Mouse (Mus musculus) gastrocnemius, adult 18-20 months (tissue): ENCODE data around the gene Slc25a51. TPM values are rescaled to one million over a fixed set of nuclear protein-coding genes. Genes with fewer than 3 reads are reported as not detected.
A peak's percentile ranks its signal among the peaks of the same experiment; 100 is the strongest.
"Not testable (repeated sequence)": the region's sequence is repeated elsewhere in the genome, so short reads cannot be mapped to it uniquely, and the experiment has no call there.

Experiments used
- DNase-seq: peaks from one replicate; pipeline ENCODE4 v3.0.0; 2021; ENCODE audit warnings: low spot score
- microRNA-seq: library from miRNA; unstranded; fragments of <30 nt; microRNA quantifications from one replicate; pipeline ENCODE4 v1.2.0, GENCODE M21; 2021
- total RNA-seq, 2 experiments: library from RNA; stranded (reverse); gene quantifications; 2 replicates each; pipeline ENCODE4 v1.2.3; 2021

Slc25a51 gene
- total RNA-seq, 2 experiments from 2014 or later = 90.9 to 92.9 TPM

DNA sequence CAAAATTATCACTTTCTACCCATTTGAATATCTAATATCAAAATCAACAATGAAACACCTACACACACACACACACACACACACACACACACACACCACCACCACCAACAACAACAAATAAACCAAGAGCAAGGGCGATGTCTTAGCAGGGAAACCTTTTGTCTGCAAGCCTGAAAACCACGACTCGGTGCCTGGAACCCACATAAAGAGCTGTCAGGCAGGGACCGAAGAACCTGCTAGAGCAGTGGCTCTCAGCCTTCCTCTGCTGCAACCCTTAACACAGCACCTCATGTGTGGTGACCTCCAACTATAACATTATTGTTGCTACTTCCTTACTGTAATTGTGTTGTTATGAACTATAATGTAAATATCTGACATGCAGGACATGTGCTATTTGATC lies 6.3 kb downstream of the Slc25a51 start:
- DNase-seq = no peak

DNA sequence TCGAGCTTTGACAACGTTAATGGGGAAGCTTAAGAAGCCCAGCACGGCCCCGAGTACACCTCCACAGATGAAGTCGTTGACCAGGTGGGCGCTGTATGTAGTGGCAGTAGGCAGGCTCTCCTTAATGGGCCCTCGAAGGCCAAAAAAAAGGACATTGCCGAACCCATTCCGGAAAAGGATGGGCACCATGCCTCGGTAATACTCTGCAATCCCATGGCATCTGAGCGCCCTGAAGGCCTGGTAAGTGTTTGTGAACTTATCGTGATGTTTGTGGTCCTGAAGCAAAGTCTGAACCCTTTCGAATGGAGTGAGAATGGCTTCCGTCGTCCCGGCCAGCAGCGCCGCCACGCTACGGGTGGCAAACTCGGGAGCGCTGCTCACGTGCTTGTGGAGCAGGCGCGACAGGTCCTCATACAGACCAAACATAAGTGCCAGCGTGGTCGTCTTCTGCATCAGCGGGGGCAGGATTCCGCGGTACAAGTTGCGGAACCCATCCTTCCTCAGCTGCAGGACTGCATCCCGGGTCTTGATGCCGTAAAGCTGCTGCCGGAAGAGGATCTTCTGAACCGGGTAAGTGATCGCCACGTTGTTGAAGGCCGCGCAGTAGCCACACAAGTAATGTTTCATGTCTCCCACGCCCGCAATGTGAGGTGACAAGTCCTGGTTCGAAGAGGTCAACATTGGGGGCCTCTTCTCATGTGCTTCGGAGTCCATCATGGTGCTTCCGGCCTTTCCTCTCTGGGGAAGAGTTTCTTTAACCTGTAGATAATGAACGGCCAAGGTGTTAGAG lies 8.9 kb downstream of the Slc25a51 start:
- no peak for DNase-seq

DNA sequence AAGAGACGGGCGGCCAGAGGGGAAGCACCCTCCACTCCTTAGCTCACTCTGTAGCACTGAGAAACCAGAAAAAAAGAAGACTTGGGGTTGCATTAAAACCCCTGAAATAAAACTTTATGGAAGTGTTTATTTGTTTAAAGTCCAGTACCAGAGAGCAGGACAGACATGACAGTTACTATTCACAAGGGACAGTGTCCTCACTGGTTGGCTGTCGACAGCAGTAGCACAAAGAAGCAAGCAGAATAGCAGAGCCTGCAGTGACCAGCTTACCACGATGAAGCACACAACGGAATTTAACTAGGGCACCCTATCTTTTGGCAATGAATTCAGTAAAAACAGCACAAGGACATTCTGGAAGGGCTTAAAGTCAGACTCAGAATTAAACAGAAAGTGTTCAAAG lies 10.3 kb downstream of the Slc25a51 start:
- not testable (repeated sequence) for DNase-seq

DNA sequence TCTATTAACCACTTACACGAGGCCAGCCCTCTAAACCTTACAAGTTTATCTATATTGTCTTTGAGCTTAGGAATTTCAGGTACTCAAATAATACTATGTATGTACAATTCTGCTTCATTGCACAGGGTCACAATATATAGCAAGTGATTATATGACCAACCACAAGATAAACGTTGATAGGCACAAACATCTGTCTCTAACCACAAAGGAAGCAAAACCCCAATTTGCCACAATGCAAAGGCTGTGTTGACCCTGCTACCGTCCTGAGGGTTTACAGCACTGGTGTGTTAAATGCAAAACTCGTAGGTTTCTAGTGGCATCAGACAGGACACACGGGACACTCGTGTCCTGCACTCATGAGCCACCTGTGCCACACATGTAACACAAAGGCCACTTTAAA lies 12.4 kb downstream of the Slc25a51 start:
- DNase-seq = not testable (repeated sequence)

- no peak for DNase-seq
These were observed 14.9 kb downstream of the Slc25a51 start for GRCm38 (mm10) chr4:45393658-45394057.

DNA sequence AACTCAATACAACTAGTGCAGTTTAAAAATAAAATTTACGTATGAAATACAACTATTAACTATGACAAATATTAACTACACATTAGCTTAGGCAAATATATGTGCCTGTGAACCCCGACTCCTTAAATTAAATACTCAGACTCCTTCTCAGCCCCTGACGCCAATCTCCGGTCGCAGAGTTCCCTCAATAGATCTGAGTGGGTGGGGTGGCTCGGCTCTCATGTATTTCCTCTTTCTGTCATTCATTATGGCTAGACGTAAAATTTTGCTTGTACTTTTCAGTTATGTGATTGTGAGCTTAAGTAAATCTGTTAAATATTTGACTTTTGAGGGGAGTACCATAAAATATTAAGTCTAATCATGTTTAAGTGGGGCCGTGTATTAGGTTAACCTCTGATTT lies 15.6 kb downstream of the Slc25a51 start:
- no peak for DNase-seq

- DNase-seq = peak; percentile 7
These were observed 16.0 kb downstream of the Slc25a51 start for GRCm38 (mm10) chr4:45392572-45392971.

DNA sequence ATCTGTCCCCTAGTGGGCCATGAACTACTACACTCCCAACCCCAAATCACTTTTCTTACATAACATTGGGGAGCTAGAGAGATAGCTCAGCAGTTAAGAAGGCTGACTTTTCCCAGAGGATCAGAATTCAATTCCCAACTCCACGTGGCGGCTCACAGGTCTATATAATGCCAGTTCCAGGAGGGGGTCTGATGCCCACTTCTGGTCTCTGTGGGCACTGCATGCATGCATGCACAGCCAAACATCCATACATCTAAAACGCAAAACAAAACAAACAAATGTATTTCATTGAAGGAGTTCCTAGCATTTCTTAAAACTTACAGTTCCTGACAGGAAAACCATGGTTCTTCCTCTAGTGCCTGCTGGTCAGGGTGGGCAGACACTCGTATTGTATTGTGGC lies 16.5 kb downstream of the Slc25a51 start:
- DNase-seq = no peak

DNA sequence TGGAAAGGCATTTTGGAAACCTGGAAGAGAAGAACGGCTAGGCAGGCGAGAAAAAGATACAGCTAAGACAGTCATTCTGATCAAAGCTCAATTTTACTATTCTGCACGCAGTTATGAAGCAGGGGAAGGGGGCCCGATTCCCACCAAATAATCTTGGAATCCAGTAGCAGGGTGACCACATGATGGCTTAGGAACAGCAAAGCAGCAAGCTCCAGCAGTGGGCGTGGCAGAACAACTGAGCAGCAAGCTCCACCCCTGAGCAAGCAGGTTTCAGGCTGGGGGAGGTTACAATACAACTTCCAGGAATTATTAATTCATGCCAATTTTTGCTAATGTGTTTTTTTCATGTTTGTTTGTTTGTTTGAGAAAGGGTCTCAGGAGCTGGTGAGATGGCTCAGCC lies 21.3 kb downstream of the Slc25a51 start:
- not testable (repeated sequence) for DNase-seq

GRCm38 (mm10) chr4:45382133-45382532 lies 26.4 kb downstream of the Slc25a51 start:
- DNase-seq = not testable (repeated sequence)

DNA sequence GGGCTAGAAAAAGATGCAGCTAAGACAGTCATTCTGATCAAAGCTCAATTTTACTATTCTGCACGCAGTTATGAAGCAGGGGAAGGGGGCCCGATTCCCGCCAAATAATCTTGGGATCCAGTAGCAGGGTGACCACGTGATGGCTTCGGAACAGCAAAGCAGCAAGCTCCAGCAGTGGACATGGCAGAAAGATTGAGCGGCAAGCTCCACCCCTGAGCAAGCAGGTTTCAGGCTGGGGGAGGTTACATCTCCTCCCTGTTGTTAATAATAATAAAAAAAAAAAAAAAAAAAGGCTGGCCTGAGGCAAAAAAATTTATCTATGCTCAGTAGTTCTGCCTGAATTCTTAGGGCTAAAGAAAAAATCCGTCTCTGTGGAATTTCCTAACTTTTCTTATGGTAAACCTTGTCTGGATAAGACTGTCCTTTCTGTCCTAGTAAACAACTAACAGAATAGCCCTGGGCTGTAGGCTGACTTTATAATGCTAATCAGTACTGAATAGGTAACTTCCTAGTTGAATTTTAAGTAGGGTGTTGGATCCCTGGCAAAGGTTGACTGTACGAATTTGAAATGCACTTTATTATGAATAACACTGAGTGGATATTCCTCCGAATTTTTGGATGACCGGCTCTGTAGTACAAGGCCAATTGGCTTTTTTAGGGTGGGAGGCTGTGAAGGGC lies 27.5 kb downstream of the Slc25a51 start:
- not testable (repeated sequence) for DNase-seq

DNA sequence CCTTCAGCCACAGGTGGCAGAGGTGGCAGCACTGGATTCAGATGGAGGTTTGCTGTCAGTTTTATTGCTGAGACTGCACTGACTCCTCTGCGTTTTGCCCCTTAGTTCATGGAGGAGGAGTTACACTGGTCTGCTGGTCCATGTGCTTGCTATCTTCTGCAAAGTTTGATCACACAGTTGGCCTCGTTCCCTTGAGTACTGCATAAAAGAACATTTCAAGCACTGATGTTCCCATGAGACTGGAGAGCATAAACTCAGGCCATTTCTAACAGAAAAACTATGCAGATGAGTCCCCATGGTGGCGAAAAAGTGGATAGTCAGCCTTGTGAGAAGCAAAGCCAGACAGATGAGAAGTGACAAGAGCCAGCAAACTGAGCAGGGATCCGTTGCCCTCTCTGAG lies 32.0 kb downstream of the Slc25a51 start:
- peak; percentile 14 for DNase-seq

DNA sequence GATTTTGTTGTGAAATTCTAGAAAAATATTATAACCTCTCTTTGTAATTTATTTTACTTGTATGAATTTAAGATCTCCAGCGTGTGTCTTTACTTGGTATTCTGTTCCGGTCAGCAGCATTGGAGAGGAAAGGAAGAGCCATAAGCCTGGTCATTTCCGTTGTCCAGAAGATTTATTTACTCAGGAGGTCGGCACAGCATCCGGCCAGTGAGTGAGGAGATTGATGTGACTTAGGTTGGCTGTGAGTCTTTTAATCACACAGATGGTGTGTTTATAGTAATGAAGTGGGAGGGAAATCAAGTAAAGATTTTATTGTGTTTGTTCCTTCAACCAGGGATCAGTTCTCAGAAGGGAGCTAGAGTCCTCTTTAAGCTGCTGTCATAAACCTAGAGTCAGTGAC lies 33.7 kb downstream of the Slc25a51 start:
- DNase-seq = no peak

- no peak for DNase-seq
These were observed 37.3 kb downstream of the Slc25a51 start for GRCm38 (mm10) chr4:45371261-45371660.

- no peak for DNase-seq
These were observed 51.9 kb downstream of the Slc25a51 start for GRCm38 (mm10) chr4:45356653-45357052.

Small RNAs within 50 kb of the gene (microRNA-seq; reads per million reads assigned to microRNA genes)
- not detected for gene Gm25692

Other genes with a start within 250 kb of the Slc25a51 start
- not detected for gene Frmpd1, start 223.9 kb downstream of the Slc25a51 start, total RNA-seq
- 1 to 10 TPM; 5.8 to 6.0 TPM for gene Trmt10b, start 111.6 kb downstream of the Slc25a51 start, total RNA-seq
- gene Dcaf10, start 66.7 kb downstream of the Slc25a51 start, total RNA-seq = 1 to 10 TPM; 8.7 to 9.0 TPM
- 10 to 100 TPM; 11.5 to 12.3 TPM for gene Exosc3, start 66.0 kb downstream of the Slc25a51 start, total RNA-seq
- gene Shb, start 123.7 kb upstream of the Slc25a51 start, total RNA-seq = 1 to 10 TPM; 5.6 to 6.8 TPM